Mouse (Mus musculus) midbrain, embryonic 13.5 days (tissue): ENCODE measurements around the gene Prf1. TPM values are rescaled to one million over a fixed set of nuclear protein-coding genes. Genes with fewer than 3 reads are reported as not detected.

Experiments used
- ATAC-seq: fragments of 200-750 bp; cut with Nextera tagmentation; 2 replicates; pipeline ENCODE4 v1.8.0; 2017; ENCODE audit warnings: mild to moderate bottlenecking, moderate TSS enrichment, moderate library complexity
- H3K27ac ChIP-seq: fragments of 300-500 bp; sonication (generic); 2 replicates; pipeline ENCODE4 v1.5.1; 2015; ENCODE audit warnings: inconsistent platforms, mild to moderate bottlenecking, moderate library complexity
- H3K27me3 ChIP-seq: fragments of 300-500 bp; sonication (generic); 2 replicates; pipeline ENCODE4 v1.6.1; 2015; ENCODE audit warnings: mild to moderate bottlenecking, inconsistent platforms
- H3K36me3 ChIP-seq: fragments of 300-500 bp; sonication (generic); 2 replicates; pipeline ENCODE4 v1.6.1; 2015; ENCODE audit warnings: mild to moderate bottlenecking, inconsistent platforms
- H3K4me1 ChIP-seq: fragments of 300-500 bp; sonication (generic); replicated peaks from 2 replicates; pipeline ENCODE4 v1.6.1; 2015; ENCODE audit warnings: inconsistent platforms
- H3K4me2 ChIP-seq: fragments of 300-500 bp; sonication (generic); replicated peaks from 2 replicates; pipeline ENCODE4 v1.6.1; 2015; ENCODE audit warnings: moderate library complexity, mild to moderate bottlenecking, inconsistent platforms
- H3K4me3 ChIP-seq: fragments of 300-500 bp; sonication (generic); replicated peaks from 2 replicates; pipeline ENCODE4 v1.5.1; 2015; ENCODE audit warnings: mild to moderate bottlenecking, inconsistent platforms
- H3K9ac ChIP-seq: fragments of 300-500 bp; sonication (generic); replicated peaks from 2 replicates; pipeline ENCODE4 v1.6.1; 2015; ENCODE audit warnings: mild to moderate bottlenecking, inconsistent platforms
- H3K9me3 ChIP-seq: fragments of 300-500 bp; sonication (generic); 2 replicates; pipeline ENCODE4 v1.6.1; 2016; ENCODE audit warnings: mild to moderate bottlenecking, inconsistent platforms
- WGBS: fragments of 180-500 bp; shearing (Covaris S2); methylation state at CpG from one replicate; pipeline ENCODE4 v1.1.7; 2015; 5-methylcytosine and 5-hydroxymethylcytosine counted together
- polyA plus RNA-seq: library from polyadenylated mRNA; unstranded; fragments of >200 nt; fragmentation: Nextera tagmentation; extraction: Ambion mirVana; gene quantifications from 2 replicates; pipeline ENCODE4 v1.2.1, GENCODE M21; 2015

Prf1 gene
- polyA plus RNA-seq, 1 experiment from 2014 or later = not detected

GRCm38 (mm10) chr10:61273081-61273843 is 24.4 kb upstream of the Prf1 start, which contains the start of gene Adamts14:
Adamts14 (minus strand) TSS chr10:61273438.
- Histone ChIP-seq H3K27ac (no peak within 1 kb of the TSS), H3K4me1 (peaks cover 10% of the 10 kb centered on the region; the same call in 1 of the 2 replicates), H3K4me3 (peak within 1 kb of the TSS; percentile 49), H3K36me3 (no peaks in the 10 kb centered on the region), H3K9ac (peak within 1 kb of the TSS; percentile 57), H3K27me3 (peaks cover 47% of the 10 kb centered on the region), H3K9me3 (no peaks in the 10 kb centered on the region), H3K4me2 (peak within 1 kb of the TSS; percentile 96)
- under 1% methylated on average over 43 of the region's 75 CpGs for WGBS
- peak; percentile 74 for ATAC-seq

- peak; percentile 7; the same call in 1 of the 2 replicates for ATAC-seq
- no peaks in the 10 kb centered on the region for H3K9me3 ChIP-seq
- no peaks in the 10 kb centered on the region for H3K36me3 ChIP-seq
- H3K4me1 ChIP-seq = peaks cover 10% of the 10 kb centered on the region; the same call in 1 of the 2 replicates
- H3K4me3 ChIP-seq = peak overlapping the region; percentile 49
- H3K27ac ChIP-seq = no peak overlapping the region
- H3K9ac ChIP-seq = peak overlapping the region; percentile 57; the same call in 1 of the 2 replicates
- H3K4me2 ChIP-seq = peak overlapping the region; percentile 96
- peaks cover 47% of the 10 kb centered on the region for H3K27me3 ChIP-seq
- 48% methylated on average over 7 of the region's 7 CpGs for whole genome bisulfite sequencing
Measured at GRCm38 (mm10) chr10:61273844-61274215, 23.8 kb upstream of the Prf1 start.

DNA sequence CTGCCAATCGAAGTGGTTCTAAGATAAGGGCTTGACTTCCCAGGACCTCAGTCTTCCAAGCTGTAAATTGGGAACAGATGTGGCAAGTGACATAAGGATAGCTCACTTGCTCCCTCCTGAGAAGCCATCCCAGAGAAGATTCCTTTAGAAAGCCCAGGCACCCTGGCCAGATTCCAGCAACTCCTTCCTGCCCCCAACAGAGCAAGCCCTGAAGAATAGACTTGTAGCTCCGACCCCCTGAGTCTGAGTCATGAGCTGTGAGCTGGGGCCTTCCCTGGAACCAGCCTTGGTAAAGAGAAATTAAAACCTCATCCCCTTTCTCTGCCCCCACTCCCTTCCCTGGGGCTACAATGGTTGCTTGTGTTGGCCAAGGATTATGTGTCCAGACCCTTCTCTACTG is 23.1 kb upstream of the Prf1 start:
- H3K4me3 ChIP-seq = no peak overlapping the region
- peaks cover 47% of the 10 kb centered on the region for H3K27me3 ChIP-seq
- no peaks in the 10 kb centered on the region for H3K36me3 ChIP-seq
- no peak overlapping the region for H3K9ac ChIP-seq
- no peaks in the 10 kb centered on the region for H3K9me3 ChIP-seq
- H3K4me1 ChIP-seq = peaks cover 10% of the 10 kb centered on the region; the same call in 1 of the 2 replicates
- H3K27ac ChIP-seq = no peak overlapping the region
- WGBS = 59% methylated on average over 2 of the region's 2 CpGs
- no peak overlapping the region for H3K4me2 ChIP-seq
- no peak for ATAC-seq

DNA sequence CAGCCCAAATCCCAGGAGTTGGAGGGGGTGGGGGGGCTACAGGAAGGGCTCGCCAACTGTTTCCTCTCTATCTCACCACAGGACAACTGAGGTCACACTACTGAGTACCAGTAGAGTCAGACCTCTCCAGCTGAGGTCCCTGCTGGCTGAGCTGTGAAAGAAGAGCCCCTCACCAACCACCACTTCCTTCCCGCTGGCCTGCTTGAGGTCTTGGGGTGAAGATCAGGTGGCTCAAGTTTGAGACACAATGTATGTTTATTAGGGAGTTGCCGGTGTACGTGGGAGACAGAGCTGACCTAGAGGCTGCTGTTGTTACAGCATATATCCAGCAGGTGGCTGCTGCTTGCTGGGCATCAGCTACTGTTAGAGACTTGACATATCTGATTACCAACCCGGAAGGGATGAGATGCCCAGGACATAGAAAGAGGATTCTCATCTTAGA is 21.9 kb upstream of the Prf1 start:
- Histone ChIP-seq H3K4me2 (0 out of 2 replicates have a peak overlapping the region, but pooled peaks have one; percentile 13), H3K9me3 (no peaks in the 10 kb centered on the region), H3K27ac (no peak overlapping the region), H3K9ac (no peak overlapping the region), H3K36me3 (no peaks in the 10 kb centered on the region), H3K27me3 (peaks cover 46% of the 10 kb centered on the region), H3K4me3 (no peak overlapping the region), H3K4me1 (peaks cover 10% of the 10 kb centered on the region; the same call in 1 of the 2 replicates)
- ATAC-seq = peak; percentile 47
- 3% methylated on average over 5 of the region's 5 CpGs for WGBS

GRCm38 (mm10) chr10:61277051-61277450 is 20.6 kb upstream of the Prf1 start:
- H3K4me3 ChIP-seq = no peak overlapping the region
- no peaks in the 10 kb centered on the region for H3K9me3 ChIP-seq
- H3K4me1 ChIP-seq = peaks cover 10% of the 10 kb centered on the region; the same call in 1 of the 2 replicates
- H3K4me2 ChIP-seq = no peak overlapping the region
- 95% methylated on average over 6 of the region's 6 CpGs for WGBS
- H3K9ac ChIP-seq = no peak overlapping the region
- no peak overlapping the region for H3K27ac ChIP-seq
- no peaks in the 10 kb centered on the region for H3K36me3 ChIP-seq
- H3K27me3 ChIP-seq = peaks cover 35% of the 10 kb centered on the region
- no peak for ATAC-seq

GRCm38 (mm10) chr10:61277918-61278674 is 19.5 kb upstream of the Prf1 start:
- peaks cover 10% of the 10 kb centered on the region; the same call in 1 of the 2 replicates for H3K4me1 ChIP-seq
- H3K27ac ChIP-seq = no peak overlapping the region
- no peak overlapping the region for H3K9ac ChIP-seq
- WGBS = 67% methylated on average over 14 of the region's 14 CpGs
- H3K4me3 ChIP-seq = no peak overlapping the region
- peaks cover 25% of the 10 kb centered on the region for H3K27me3 ChIP-seq
- no peak for ATAC-seq
- no peaks in the 10 kb centered on the region for H3K9me3 ChIP-seq
- no peaks in the 10 kb centered on the region for H3K36me3 ChIP-seq
- no peak overlapping the region for H3K4me2 ChIP-seq

GRCm38 (mm10) chr10:61281115-61281514 is 16.5 kb upstream of the Prf1 start:
- 75% methylated on average over 5 of the region's 5 CpGs for WGBS
- H3K4me3 ChIP-seq = no peak overlapping the region
- no peak overlapping the region for H3K9ac ChIP-seq
- no peaks in the 10 kb centered on the region for H3K36me3 ChIP-seq
- no peaks in the 10 kb centered on the region for H3K4me1 ChIP-seq
- no peak for ATAC-seq
- H3K4me2 ChIP-seq = no peak overlapping the region
- no peaks in the 10 kb centered on the region for H3K27me3 ChIP-seq
- no peak overlapping the region for H3K27ac ChIP-seq
- H3K9me3 ChIP-seq = no peaks in the 10 kb centered on the region

- Histone ChIP-seq H3K4me3 (no peak overlapping the region), H3K4me1 (no peaks in the 10 kb centered on the region), H3K9ac (no peak overlapping the region), H3K36me3 (no peaks in the 10 kb centered on the region), H3K27ac (no peak overlapping the region), H3K27me3 (no peaks in the 10 kb centered on the region), H3K9me3 (no peaks in the 10 kb centered on the region), H3K4me2 (no peak overlapping the region)
- ATAC-seq = no peak
- 85% methylated on average over 4 of the region's 4 CpGs for WGBS
Measured at GRCm38 (mm10) chr10:61284309-61284708, 13.3 kb upstream of the Prf1 start.

DNA sequence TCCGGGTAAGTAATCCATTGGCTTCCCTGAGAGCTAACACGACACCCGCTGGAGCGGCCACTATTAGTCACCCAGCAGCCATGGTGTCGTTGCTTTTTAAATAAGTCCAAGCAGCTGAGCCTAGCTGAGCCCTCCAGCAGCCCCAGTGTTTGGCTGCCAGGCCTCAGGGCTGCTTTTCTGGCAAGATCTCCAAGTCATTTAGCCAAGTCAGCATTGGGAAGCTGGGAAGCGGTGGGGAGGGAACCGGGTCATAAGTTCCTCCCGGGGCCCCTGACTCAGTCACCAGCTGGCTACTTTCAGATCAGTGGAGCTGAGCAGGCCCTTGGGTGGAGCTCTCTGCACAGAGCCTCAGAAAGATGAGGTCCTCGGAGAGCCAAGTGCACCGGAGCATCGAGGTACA is 12.4 kb upstream of the Prf1 start:
- Histone ChIP-seq H3K36me3 (no peaks in the 10 kb centered on the region), H3K27ac (no peak overlapping the region), H3K4me1 (no peaks in the 10 kb centered on the region), H3K9me3 (no peaks in the 10 kb centered on the region), H3K4me2 (no peak overlapping the region), H3K27me3 (no peaks in the 10 kb centered on the region), H3K9ac (no peak overlapping the region), H3K4me3 (no peak overlapping the region)
- no peak for ATAC-seq
- 87% methylated on average over 11 of the region's 11 CpGs for WGBS

DNA sequence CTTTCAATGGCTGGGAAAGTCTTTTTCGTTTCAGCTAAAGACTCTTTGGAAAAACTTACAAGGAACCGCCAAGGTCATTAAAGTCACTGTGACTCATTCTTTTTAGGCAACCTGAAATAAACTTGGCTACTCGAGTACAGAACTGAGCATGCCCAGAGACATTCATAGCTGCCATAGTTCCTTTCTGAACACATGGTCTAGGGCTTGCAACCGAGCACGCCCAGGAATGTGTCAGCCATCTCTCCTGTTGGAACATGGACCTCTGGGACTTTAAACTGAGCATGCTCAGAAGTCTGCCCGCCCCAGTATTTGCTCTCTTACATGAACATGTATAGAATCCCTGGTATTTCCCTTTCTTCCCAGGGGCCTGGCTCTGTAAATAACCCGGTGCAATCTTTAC is 11.4 kb upstream of the Prf1 start:
- 73% methylated on average over 7 of the region's 7 CpGs for whole genome bisulfite sequencing

DNA sequence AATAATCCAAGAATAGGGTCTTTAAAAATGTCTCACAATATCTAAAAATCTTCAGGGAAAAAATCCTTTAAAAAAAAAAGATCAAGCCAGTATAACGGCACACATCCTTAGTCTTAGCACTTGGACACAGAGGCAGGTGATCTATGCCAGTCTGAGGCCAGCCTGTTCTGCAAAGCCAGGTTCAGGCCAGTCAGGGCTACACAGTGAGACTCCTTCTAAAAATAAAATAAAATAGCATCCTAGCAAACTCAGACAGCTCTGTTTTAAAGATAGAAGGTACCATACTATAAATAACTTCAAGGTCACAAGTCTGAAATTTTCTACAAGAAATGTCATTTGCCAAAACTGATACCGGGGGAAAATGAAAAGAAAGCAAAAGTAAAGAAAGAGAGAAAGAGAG is 7.6 kb upstream of the Prf1 start:
- Histone ChIP-seq H3K27ac (no peak overlapping the region), H3K4me3 (no peak overlapping the region), H3K4me2 (no peak overlapping the region), H3K27me3 (no peaks in the 10 kb centered on the region), H3K9ac (no peak overlapping the region), H3K4me1 (no peaks in the 10 kb centered on the region), H3K9me3 (no peaks in the 10 kb centered on the region), H3K36me3 (no peaks in the 10 kb centered on the region)
- 92% methylated on average over 2 of the region's 2 CpGs for WGBS
- no peak for ATAC-seq

More for the DNA sequence above, 11.4 kb upstream of the Prf1 start:
- no peaks in the 10 kb centered on the region for H3K9me3 ChIP-seq
- no peak overlapping the region for H3K9ac ChIP-seq
- H3K27me3 ChIP-seq = no peaks in the 10 kb centered on the region
- H3K36me3 ChIP-seq = no peaks in the 10 kb centered on the region
- no peaks in the 10 kb centered on the region for H3K4me1 ChIP-seq
- no peak overlapping the region for H3K4me3 ChIP-seq
- ATAC-seq = no peak
- H3K4me2 ChIP-seq = no peak overlapping the region
- no peak overlapping the region for H3K27ac ChIP-seq

DNA sequence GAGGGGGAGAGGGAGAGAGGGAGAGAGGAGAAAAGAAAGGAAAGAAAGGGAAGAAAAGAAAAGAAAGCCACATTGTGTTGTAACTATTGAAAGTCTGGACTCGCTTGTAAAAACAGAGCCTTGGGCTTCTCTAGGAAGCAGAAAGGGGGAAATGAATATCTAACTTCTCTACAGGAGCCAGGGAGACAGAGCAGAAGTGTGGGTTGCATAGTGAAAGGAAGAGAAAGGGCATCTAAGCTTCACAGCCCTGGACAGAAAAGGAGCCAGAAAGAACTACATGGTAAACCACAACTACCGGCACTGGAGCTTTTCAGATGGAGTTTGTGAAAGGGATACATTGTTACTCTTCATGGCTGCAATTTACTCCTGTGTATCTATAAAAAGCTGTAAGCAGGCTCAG is 7.2 kb upstream of the Prf1 start:
- no peak overlapping the region for H3K27ac ChIP-seq
- H3K4me2 ChIP-seq = no peak overlapping the region
- H3K36me3 ChIP-seq = no peaks in the 10 kb centered on the region
- no peak overlapping the region for H3K9ac ChIP-seq
- no peaks in the 10 kb centered on the region for H3K9me3 ChIP-seq
- 49% methylated on average over 2 of the region's 2 CpGs for WGBS
- no peak overlapping the region for H3K4me3 ChIP-seq
- H3K27me3 ChIP-seq = no peaks in the 10 kb centered on the region
- no peaks in the 10 kb centered on the region for H3K4me1 ChIP-seq
- ATAC-seq = no peak
